In genomic region chr19:46863236-46863927, GRCm38 (mm10) we compare ENCODE assay signal across 10 mouse cellular contexts.
A peak's percentile ranks its signal among the peaks of the same experiment; 100 is the strongest.
DNase-seq lines count a peak whose midpoint lies in the region; ATAC-seq and TF ChIP-seq lines count a peak whose summit lies in the region.
"Had no signal": no experiment of that assay in that cellular context is flagged by ENCODE, and none has a peak within 500 bp of the region (broad histone marks: within the 10 kb centered on the region; RNA-seq: fewer than 3 reads in every experiment).

No protein-coding gene starts in this region.

- no peak overlapping the region for H3K9ac ChIP-seq in heart, embryonic 16.5 days (ENCODE audit: low read length)
- H3K9ac ChIP-seq in stomach, postnatal 0 days (ENCODE audit: low read length): no peak overlapping the region
- H3K9ac ChIP-seq: forebrain, embryonic 12.5 days; heart, embryonic 15.5 days had no signal

- no peak for DNase-seq in heart, postnatal 4 days
- DNase-seq in natural killer cell, adult 2 months (ENCODE audit: low spot score in 2 of 2): peak; percentile 84 to 95
- DNase-seq in neural tube, embryonic 10.5 days (ENCODE audit: extremely low spot score, low spot score): no peak
- no peak for DNase-seq in kidney, adult 9 months
- no peak for DNase-seq in stomach, postnatal 0 days (ENCODE audit: low spot score)

- H3K36me3 ChIP-seq in heart, embryonic 16.5 days (ENCODE audit: control insufficient read depth, insufficient read depth): no peaks in the 10 kb centered on the region
- H3K36me3 ChIP-seq in stomach, postnatal 0 days (ENCODE audit: control insufficient read depth, insufficient read depth, low read length): no peaks in the 10 kb centered on the region
- H3K36me3 ChIP-seq: forebrain, embryonic 12.5 days; heart, embryonic 15.5 days had no signal

- H3K4me3 ChIP-seq in heart, embryonic 16.5 days (ENCODE audit: low read length): no peak overlapping the region
- H3K4me3 ChIP-seq in brown adipose tissue, adult 24 weeks (ENCODE audit: insufficient read depth, low read depth, low read length): no peak overlapping the region
- no peak overlapping the region for H3K4me3 ChIP-seq in stomach, postnatal 0 days (ENCODE audit: low read depth, low read length)
- H3K4me3 ChIP-seq: forebrain, embryonic 12.5 days; heart, embryonic 15.5 days had no signal

- no peak for TF ChIP-seq CTCF in stomach, postnatal 0 days (IDR thresholded peaks at IDR 0.05; ENCODE audit: low read depth)

- TF ChIP-seq EP300 in stomach, postnatal 0 days (optimal IDR thresholded peaks at IDR 0.05): no peak

- no peak for ATAC-seq in heart, embryonic 16.5 days (replicated peaks; ENCODE audit: extremely low read depth, insufficient read depth, low FRiP score)
- ATAC-seq in hematopoietic stem cell, adult 5-6 weeks (replicated peaks in 1 of 2; ENCODE audit: insufficient read depth in 1 of 2, low FRiP score in 2 of 2, low TSS enrichment in 1 of 2, low read depth in 1 of 2, poor library complexity in 2 of 2, severe bottlenecking in 2 of 2): peak; percentile 93 to 94
- no peak for ATAC-seq in stomach, postnatal 0 days (ENCODE audit: low FRiP score, low TSS enrichment)

- peak overlapping the region; percentile 13; the same call in 1 of the 2 replicates for H3K4me2 ChIP-seq in heart, embryonic 16.5 days (ENCODE audit: low read depth, low read length)
- no peak overlapping the region for H3K4me2 ChIP-seq in stomach, postnatal 0 days (replicated peaks; ENCODE audit: low read depth)
- H3K4me2 ChIP-seq: forebrain, embryonic 12.5 days; heart, embryonic 15.5 days had no signal

- no peaks in the 10 kb centered on the region for H3K4me1 ChIP-seq in heart, embryonic 16.5 days (ENCODE audit: control insufficient read depth, insufficient read depth, low read length)
- H3K4me1 ChIP-seq in brown adipose tissue, adult 24 weeks (ENCODE audit: control insufficient read depth, insufficient read depth, insufficient read length, low read length): no peaks in the 10 kb centered on the region
- H3K4me1 ChIP-seq in stomach, postnatal 0 days (replicated peaks; ENCODE audit: control insufficient read depth, insufficient read depth): no peaks in the 10 kb centered on the region
- H3K4me1 ChIP-seq: forebrain, embryonic 12.5 days had no signal

- no peaks in the 10 kb centered on the region for H3K9me3 ChIP-seq in heart, embryonic 16.5 days (replicated peaks; ENCODE audit: control insufficient read depth, low read length)
- no peaks in the 10 kb centered on the region for H3K9me3 ChIP-seq in stomach, postnatal 0 days (ENCODE audit: control insufficient read depth, low read length)
- H3K9me3 ChIP-seq: forebrain, embryonic 12.5 days; heart, embryonic 15.5 days had no signal

- 68% methylated on average over 17 of the region's 17 CpGs for WGBS in heart, embryonic 16.5 days
- 77% methylated on average over 17 of the region's 17 CpGs for WGBS in stomach, postnatal 0 days

- H3K27ac ChIP-seq in heart, embryonic 16.5 days (ENCODE audit: low read length): no peak overlapping the region
- peak overlapping the region; percentile 2; the same call in 1 of the 2 replicates for H3K27ac ChIP-seq in brown adipose tissue, adult 24 weeks (replicated peaks; ENCODE audit: low read depth, low read length)
- H3K27ac ChIP-seq in stomach, postnatal 0 days (replicated peaks): no peak overlapping the region
- H3K27ac ChIP-seq: forebrain, embryonic 12.5 days; heart, embryonic 15.5 days had no signal

- no peaks in the 10 kb centered on the region for H3K27me3 ChIP-seq in heart, embryonic 16.5 days (ENCODE audit: control insufficient read depth, insufficient read depth, low read length)
- no peaks in the 10 kb centered on the region for H3K27me3 ChIP-seq in stomach, postnatal 0 days (ENCODE audit: control insufficient read depth, insufficient read depth, low read length)
- H3K27me3 ChIP-seq: forebrain, embryonic 12.5 days; heart, embryonic 15.5 days had no signal

Comparison
In these comparisons a context has a peak if more than half of its experiments do, and no peak if none do; other contexts are left out.
1. ATAC-seq: peak in hematopoietic stem cell, adult 5-6 weeks (2 of 2); none in heart, embryonic 16.5 days (single experiment) and stomach, postnatal 0 days (single experiment).
2. DNase-seq: peak in natural killer cell, adult 2 months (2 of 2); none in heart, postnatal 4 days (single experiment), neural tube, embryonic 10.5 days (single experiment), kidney, adult 9 months (single experiment) and stomach, postnatal 0 days (single experiment).